Mouse (Mus musculus): ENCODE data around the gene Ubash3b. TPM values are rescaled to one million over a fixed set of nuclear protein-coding genes. Genes with fewer than 3 reads are reported as not detected.

Gene Ubash3b
- polyA plus RNA-seq, 1 experiment from 2014 or later: 8.3 TPM

- Histone ChIP-seq H3K4me1 (replicated peaks; ENCODE audit: control insufficient read depth, insufficient read depth, low read length) (no peaks in the 10 kb centered on the region), H3K27ac (ENCODE audit: low read depth, low read length) (no peak overlapping the region), H3K4me2 (ENCODE audit: low read depth, low read length, severe bottlenecking) (no peak overlapping the region), H3K27me3 (ENCODE audit: control insufficient read depth, insufficient read depth, low read length) (no peaks in the 10 kb centered on the region), H3K4me3 (ENCODE audit: low read depth, low read length) (no peak overlapping the region), H3K9me3 (ENCODE audit: control insufficient read depth, low read length) (no peaks in the 10 kb centered on the region), H3K36me3 (ENCODE audit: control insufficient read depth, insufficient read depth, low read length) (no peaks in the 10 kb centered on the region), H3K9ac (ENCODE audit: low read length) (no peak overlapping the region; the same call in 1 of the 2 replicates)
- WGBS: 76% methylated on average over 9 of the region's 9 CpGs
- DNase-seq (ENCODE audit: low spot score) (no peak), ATAC-seq (replicated peaks; ENCODE audit: low FRiP score) (no peak)
These were observed 30.2 kb upstream of the Ubash3b start for GRCm38 (mm10) chr9:41191651-41192210.

GRCm38 (mm10) chr9:41190745-41191482, 29.4 kb upstream of the Ubash3b start:
- Histone ChIP-seq H3K4me1 (replicated peaks; ENCODE audit: control insufficient read depth, insufficient read depth, low read length) (no peaks in the 10 kb centered on the region), H3K27me3 (ENCODE audit: control insufficient read depth, insufficient read depth, low read length) (no peaks in the 10 kb centered on the region), H3K27ac (ENCODE audit: low read depth, low read length) (no peak overlapping the region), H3K4me3 (ENCODE audit: low read depth, low read length) (no peak overlapping the region), H3K36me3 (ENCODE audit: control insufficient read depth, insufficient read depth, low read length) (no peaks in the 10 kb centered on the region), H3K9ac (ENCODE audit: low read length) (peak overlapping the region; percentile 23; the same call in 1 of the 2 replicates), H3K9me3 (ENCODE audit: control insufficient read depth, low read length) (no peaks in the 10 kb centered on the region), H3K4me2 (ENCODE audit: low read depth, low read length, severe bottlenecking) (no peak overlapping the region)
- DNase-seq (ENCODE audit: low spot score) (peak; percentile 89), ATAC-seq (replicated peaks; ENCODE audit: low FRiP score) (peak; percentile 75)
- 28% methylated on average over 9 of the region's 9 CpGs for WGBS

GRCm38 (mm10) chr9:41187939-41188338, 26.4 kb upstream of the Ubash3b start:
- Histone ChIP-seq H3K9me3 (ENCODE audit: control insufficient read depth, low read length) (no peaks in the 10 kb centered on the region), H3K27ac (ENCODE audit: low read depth, low read length) (no peak overlapping the region), H3K36me3 (ENCODE audit: control insufficient read depth, insufficient read depth, low read length) (no peaks in the 10 kb centered on the region), H3K4me3 (ENCODE audit: low read depth, low read length) (no peak overlapping the region), H3K4me1 (replicated peaks; ENCODE audit: control insufficient read depth, insufficient read depth, low read length) (no peaks in the 10 kb centered on the region), H3K9ac (ENCODE audit: low read length) (no peak overlapping the region), H3K4me2 (ENCODE audit: low read depth, low read length, severe bottlenecking) (no peak overlapping the region), H3K27me3 (ENCODE audit: control insufficient read depth, insufficient read depth, low read length) (no peaks in the 10 kb centered on the region)
- DNase-seq (ENCODE audit: low spot score) (no peak), ATAC-seq (replicated peaks; ENCODE audit: low FRiP score) (no peak)
- 84% methylated on average over 4 of the region's 4 CpGs for WGBS

- ATAC-seq (replicated peaks; ENCODE audit: low FRiP score): no peak
- Histone ChIP-seq H3K4me2 (ENCODE audit: low read depth, low read length, severe bottlenecking) (no peak overlapping the region), H3K4me3 (ENCODE audit: low read depth, low read length) (no peak overlapping the region), H3K36me3 (ENCODE audit: control insufficient read depth, insufficient read depth, low read length) (no peaks in the 10 kb centered on the region), H3K9ac (ENCODE audit: low read length) (no peak overlapping the region), H3K4me1 (replicated peaks; ENCODE audit: control insufficient read depth, insufficient read depth, low read length) (no peaks in the 10 kb centered on the region), H3K9me3 (ENCODE audit: control insufficient read depth, low read length) (no peaks in the 10 kb centered on the region), H3K27ac (ENCODE audit: low read depth, low read length) (no peak overlapping the region), H3K27me3 (ENCODE audit: control insufficient read depth, insufficient read depth, low read length) (no peaks in the 10 kb centered on the region)
- DNase-seq (ENCODE audit: low spot score): no peak
- 88% methylated on average over 9 of the region's 9 CpGs for WGBS
These were observed 26.0 kb upstream of the Ubash3b start for GRCm38 (mm10) chr9:41187498-41187897.

GRCm38 (mm10) chr9:41185331-41185730, 23.8 kb upstream of the Ubash3b start:
- ATAC-seq (replicated peaks; ENCODE audit: low FRiP score) (no peak), DNase-seq (ENCODE audit: low spot score) (no peak)
- no peak overlapping the region for H3K4me3 ChIP-seq (ENCODE audit: low read depth, low read length)
- no peaks in the 10 kb centered on the region for H3K9me3 ChIP-seq (ENCODE audit: control insufficient read depth, low read length)
- H3K9ac ChIP-seq (ENCODE audit: low read length): no peak overlapping the region
- H3K4me2 ChIP-seq (ENCODE audit: low read depth, low read length, severe bottlenecking): no peak overlapping the region
- no peaks in the 10 kb centered on the region for H3K27me3 ChIP-seq (ENCODE audit: control insufficient read depth, insufficient read depth, low read length)
- 61% methylated on average over 9 of the region's 9 CpGs for WGBS
- no peaks in the 10 kb centered on the region for H3K4me1 ChIP-seq (replicated peaks; ENCODE audit: control insufficient read depth, insufficient read depth, low read length)
- H3K27ac ChIP-seq (ENCODE audit: low read depth, low read length): no peak overlapping the region
- H3K36me3 ChIP-seq (ENCODE audit: control insufficient read depth, insufficient read depth, low read length): no peaks in the 10 kb centered on the region

GRCm38 (mm10) chr9:41182550-41182949, 21.1 kb upstream of the Ubash3b start:
- Histone ChIP-seq H3K4me1 (replicated peaks; ENCODE audit: control insufficient read depth, insufficient read depth, low read length) (no peaks in the 10 kb centered on the region), H3K9ac (ENCODE audit: low read length) (no peak overlapping the region), H3K4me2 (ENCODE audit: low read depth, low read length, severe bottlenecking) (no peak overlapping the region), H3K27ac (ENCODE audit: low read depth, low read length) (no peak overlapping the region), H3K36me3 (ENCODE audit: control insufficient read depth, insufficient read depth, low read length) (no peaks in the 10 kb centered on the region), H3K27me3 (ENCODE audit: control insufficient read depth, insufficient read depth, low read length) (no peaks in the 10 kb centered on the region), H3K9me3 (ENCODE audit: control insufficient read depth, low read length) (no peaks in the 10 kb centered on the region), H3K4me3 (ENCODE audit: low read depth, low read length) (no peak overlapping the region)
- DNase-seq (ENCODE audit: low spot score): no peak
- ATAC-seq (replicated peaks; ENCODE audit: low FRiP score): no peak

- H3K9ac ChIP-seq (ENCODE audit: low read length): no peak overlapping the region
- no peak overlapping the region for H3K4me3 ChIP-seq (ENCODE audit: low read depth, low read length)
- WGBS: 84% methylated on average over 8 of the region's 8 CpGs
- no peaks in the 10 kb centered on the region for H3K4me1 ChIP-seq (replicated peaks; ENCODE audit: control insufficient read depth, insufficient read depth, low read length)
- H3K36me3 ChIP-seq (ENCODE audit: control insufficient read depth, insufficient read depth, low read length): no peaks in the 10 kb centered on the region
- no peaks in the 10 kb centered on the region for H3K9me3 ChIP-seq (ENCODE audit: control insufficient read depth, low read length)
- H3K27ac ChIP-seq (ENCODE audit: low read depth, low read length): no peak overlapping the region
- ATAC-seq (replicated peaks; ENCODE audit: low FRiP score) (no peak), DNase-seq (ENCODE audit: low spot score) (no peak)
- H3K4me2 ChIP-seq (ENCODE audit: low read depth, low read length, severe bottlenecking): no peak overlapping the region
- no peaks in the 10 kb centered on the region for H3K27me3 ChIP-seq (ENCODE audit: control insufficient read depth, insufficient read depth, low read length)
These were observed 20.3 kb upstream of the Ubash3b start for GRCm38 (mm10) chr9:41181803-41182202.

GRCm38 (mm10) chr9:41181372-41181771, 19.9 kb upstream of the Ubash3b start:
- Histone ChIP-seq H3K4me1 (replicated peaks; ENCODE audit: control insufficient read depth, insufficient read depth, low read length) (no peaks in the 10 kb centered on the region), H3K27me3 (ENCODE audit: control insufficient read depth, insufficient read depth, low read length) (no peaks in the 10 kb centered on the region), H3K9me3 (ENCODE audit: control insufficient read depth, low read length) (no peaks in the 10 kb centered on the region), H3K4me2 (ENCODE audit: low read depth, low read length, severe bottlenecking) (no peak overlapping the region), H3K27ac (ENCODE audit: low read depth, low read length) (no peak overlapping the region), H3K9ac (ENCODE audit: low read length) (no peak overlapping the region), H3K4me3 (ENCODE audit: low read depth, low read length) (no peak overlapping the region), H3K36me3 (ENCODE audit: control insufficient read depth, insufficient read depth, low read length) (no peaks in the 10 kb centered on the region)
- ATAC-seq (replicated peaks; ENCODE audit: low FRiP score) (no peak), DNase-seq (ENCODE audit: low spot score) (no peak)
- 89% methylated on average over 9 of the region's 9 CpGs for WGBS

GRCm38 (mm10) chr9:41179056-41179455, 17.6 kb upstream of the Ubash3b start:
- H3K9ac ChIP-seq (ENCODE audit: low read length): no peak overlapping the region
- H3K4me3 ChIP-seq (ENCODE audit: low read depth, low read length): no peak overlapping the region
- H3K27ac ChIP-seq (ENCODE audit: low read depth, low read length): no peak overlapping the region
- no peaks in the 10 kb centered on the region for H3K27me3 ChIP-seq (ENCODE audit: control insufficient read depth, insufficient read depth, low read length)
- H3K9me3 ChIP-seq (ENCODE audit: control insufficient read depth, low read length): no peaks in the 10 kb centered on the region
- no peak for DNase-seq (ENCODE audit: low spot score)
- no peaks in the 10 kb centered on the region for H3K36me3 ChIP-seq (ENCODE audit: control insufficient read depth, insufficient read depth, low read length)
- no peak for ATAC-seq (replicated peaks; ENCODE audit: low FRiP score)
- no peak overlapping the region for H3K4me2 ChIP-seq (ENCODE audit: low read depth, low read length, severe bottlenecking)
- WGBS: 83% methylated on average over 5 of the region's 5 CpGs
- no peaks in the 10 kb centered on the region for H3K4me1 ChIP-seq (replicated peaks; ENCODE audit: control insufficient read depth, insufficient read depth, low read length)
